ENCODE assay signal across 11 mouse cellular contexts in genomic region chr15:97989544-97989943, GRCm38 (mm10). TPM values are rescaled to one million over a fixed set of nuclear protein-coding genes. Genes with fewer than 3 reads are reported as not detected.
DNase-seq lines count a peak whose midpoint lies in the region; ATAC-seq and TF ChIP-seq lines count a peak whose summit lies in the region.
"Had no signal": no experiment of that assay in that cellular context is flagged by ENCODE, and none has a peak within 500 bp of the region (broad histone marks: within the 10 kb centered on the region; RNA-seq: fewer than 3 reads in every experiment).

No protein-coding gene starts in this region.

- no peak overlapping the region for H3K4me2 ChIP-seq in kidney, postnatal 0 days (ENCODE audit: low read length)
- no peak overlapping the region for H3K4me2 ChIP-seq in embryonic facial prominence, embryonic 13.5 days
- H3K4me2 ChIP-seq in hindbrain, postnatal 0 days (ENCODE audit: low read depth, low read length): no peak overlapping the region; the same call in 1 of the 2 replicates
- H3K4me2 ChIP-seq in neural tube, embryonic 12.5 days (replicated peaks): peak overlapping the region; percentile 49

- peaks cover 23% of the 10 kb centered on the region for H3K4me1 ChIP-seq in kidney, postnatal 0 days (replicated peaks; ENCODE audit: insufficient read depth, low read length)
- peaks cover 45% of the 10 kb centered on the region for H3K4me1 ChIP-seq in embryonic facial prominence, embryonic 13.5 days
- H3K4me1 ChIP-seq in hindbrain, postnatal 0 days (ENCODE audit: insufficient read depth, low read length): peaks cover 24% of the 10 kb centered on the region
- H3K4me1 ChIP-seq in neural tube, embryonic 12.5 days: peaks cover 48% of the 10 kb centered on the region

- no peak overlapping the region for H3K4me3 ChIP-seq in kidney, postnatal 0 days (replicated peaks; ENCODE audit: low read depth, low read length)
- H3K4me3 ChIP-seq in embryonic facial prominence, embryonic 13.5 days: no peak overlapping the region
- no peak overlapping the region for H3K4me3 ChIP-seq in hindbrain, postnatal 0 days (ENCODE audit: low read length)
- no peak overlapping the region for H3K4me3 ChIP-seq in neural tube, embryonic 12.5 days

- no peaks in the 10 kb centered on the region for H3K27me3 ChIP-seq in kidney, postnatal 0 days (ENCODE audit: insufficient read depth, low read length)
- H3K27me3 ChIP-seq in embryonic facial prominence, embryonic 13.5 days: no peaks in the 10 kb centered on the region
- no peaks in the 10 kb centered on the region for H3K27me3 ChIP-seq in hindbrain, postnatal 0 days (ENCODE audit: insufficient read depth, low read length)
- H3K27me3 ChIP-seq in neural tube, embryonic 12.5 days (replicated peaks): no peaks in the 10 kb centered on the region

- 21% methylated on average over 1 of the region's 1 CpGs for WGBS in kidney, postnatal 0 days
- 29% methylated on average over 1 of the region's 1 CpGs for WGBS in embryonic facial prominence, embryonic 13.5 days
- 20% methylated on average over 1 of the region's 1 CpGs for WGBS in hindbrain, postnatal 0 days
- 7% methylated on average over 1 of the region's 1 CpGs for WGBS in neural tube, embryonic 12.5 days

- ATAC-seq in kidney, postnatal 0 days (replicated peaks; ENCODE audit: low FRiP score, low read depth): no peak
- no peak for ATAC-seq in embryonic facial prominence, embryonic 13.5 days (ENCODE audit: insufficient number of reproducible peaks, insufficient read depth, low FRiP score, low TSS enrichment, low read depth)
- ATAC-seq in hindbrain, postnatal 0 days: no peak
- ATAC-seq in neural tube, embryonic 12.5 days (ENCODE audit: low FRiP score, low read depth): no peak
- no peak for ATAC-seq in cerebellum, adult (ENCODE audit: insufficient number of reproducible peaks, low FRiP score, low TSS enrichment)
- ATAC-seq in erythroblast, adult 5-6 weeks (replicated peaks; ENCODE audit: low FRiP score, poor library complexity, severe bottlenecking): no peak

- no peaks in the 10 kb centered on the region for H3K9me3 ChIP-seq in kidney, postnatal 0 days (replicated peaks; ENCODE audit: low read length)
- H3K9me3 ChIP-seq in embryonic facial prominence, embryonic 13.5 days: no peaks in the 10 kb centered on the region
- no peaks in the 10 kb centered on the region for H3K9me3 ChIP-seq in hindbrain, postnatal 0 days (ENCODE audit: low read length)
- no peaks in the 10 kb centered on the region for H3K9me3 ChIP-seq in neural tube, embryonic 12.5 days

- peak; percentile 16 for DNase-seq in kidney, postnatal 0 days (ENCODE audit: low spot score)
- no peak for DNase-seq in kidney, postnatal 14 days
- DNase-seq in hindbrain, postnatal 0 days (ENCODE audit: low spot score): no peak
- DNase-seq in ovary, postnatal 14 days (ENCODE audit: low spot score): no peak
- DNase-seq: kidney, adult 8-10 months; layer of hippocampus, postnatal 36 days; right cerebral cortex, postnatal 14 days had no signal

- no peak overlapping the region for H3K9ac ChIP-seq in kidney, postnatal 0 days (ENCODE audit: low read depth, low read length)
- H3K9ac ChIP-seq in embryonic facial prominence, embryonic 13.5 days: no peak overlapping the region
- 0 out of 2 replicates have a peak overlapping the region, but pooled peaks have one; percentile 18 for H3K9ac ChIP-seq in hindbrain, postnatal 0 days (replicated peaks; ENCODE audit: low read length)
- H3K9ac ChIP-seq in neural tube, embryonic 12.5 days: no peak overlapping the region

- peak overlapping the region; percentile 13; the same call in 1 of the 2 replicates for H3K27ac ChIP-seq in kidney, postnatal 0 days
- peak overlapping the region; percentile 93 for H3K27ac ChIP-seq in embryonic facial prominence, embryonic 13.5 days
- peak overlapping the region; percentile 12; the same call in 1 of the 2 replicates for H3K27ac ChIP-seq in hindbrain, postnatal 0 days
- peak overlapping the region; percentile 59; the same call in 1 of the 2 replicates for H3K27ac ChIP-seq in neural tube, embryonic 12.5 days

- no peaks in the 10 kb centered on the region for H3K36me3 ChIP-seq in kidney, postnatal 0 days (ENCODE audit: insufficient read depth, low read length)
- H3K36me3 ChIP-seq in embryonic facial prominence, embryonic 13.5 days: peaks cover 65% of the 10 kb centered on the region
- no peaks in the 10 kb centered on the region for H3K36me3 ChIP-seq in hindbrain, postnatal 0 days (ENCODE audit: insufficient read depth, low read length)
- H3K36me3 ChIP-seq in neural tube, embryonic 12.5 days: peaks cover 51% of the 10 kb centered on the region

- TF ChIP-seq CTCF in kidney, postnatal 0 days (IDR thresholded peaks at IDR 0.05; ENCODE audit: low read depth): no peak
- TF ChIP-seq CTCF in hindbrain, postnatal 0 days (IDR thresholded peaks at IDR 0.05; ENCODE audit: low read depth): no peak

RNA-seq across cellular contexts. Expression of gene Col2a1, which starts 15.0 kb away (rescaled TPM):
- 14.8 and 16.4 TPM in 2 replicates for polyA plus RNA-seq in kidney, postnatal 0 days (2015; fragmentation: Nextera tagmentation; extraction: Ambion mirVana)
- polyA plus RNA-seq in embryonic facial prominence, embryonic 13.5 days (2015; fragmentation: Nextera tagmentation; extraction: Ambion mirVana): 306 and 385 TPM in 2 replicates
- 19.3 and 28.9 TPM in 2 replicates for total RNA-seq in hindbrain, postnatal 0 days (2014; rRNA removed)
- polyA plus RNA-seq in hindbrain, postnatal 0 days (2015; fragmentation: Nextera tagmentation; extraction: Ambion mirVana): 7.4 and 8.1 TPM in 2 replicates
- polyA plus RNA-seq in neural tube, embryonic 12.5 days (2016; fragmentation: Nextera tagmentation; extraction: Ambion mirVana): 182 and 193 TPM in 2 replicates
- total RNA-seq in erythroblast, adult 5-6 weeks (2015; ENCODE audit: low replicate concordance): not detected in 2 replicates
- total RNA-seq in erythroblast, adult 5-6 weeks (2017; ENCODE audit: low replicate concordance): not detected in 2 replicates

RNA-seq across cellular contexts. Expression of gene Tmem106c, which starts 25.5 kb away (rescaled TPM):
- polyA plus RNA-seq in kidney, postnatal 0 days (2015; fragmentation: Nextera tagmentation; extraction: Ambion mirVana): 55.0 and 58.3 TPM in 2 replicates
- 37.8 and 38.7 TPM in 2 replicates for polyA plus RNA-seq in embryonic facial prominence, embryonic 13.5 days (2015; fragmentation: Nextera tagmentation; extraction: Ambion mirVana)
- 53.7 and 57.9 TPM in 2 replicates for total RNA-seq in hindbrain, postnatal 0 days (2014; rRNA removed)
- 55.9 and 57.9 TPM in 2 replicates for polyA plus RNA-seq in hindbrain, postnatal 0 days (2015; fragmentation: Nextera tagmentation; extraction: Ambion mirVana)
- 50.2 and 50.8 TPM in 2 replicates for polyA plus RNA-seq in neural tube, embryonic 12.5 days (2016; fragmentation: Nextera tagmentation; extraction: Ambion mirVana)
- 8.2 and 18.3 TPM in 2 replicates for total RNA-seq in erythroblast, adult 5-6 weeks (2015; ENCODE audit: low replicate concordance)
- total RNA-seq in erythroblast, adult 5-6 weeks (2017; ENCODE audit: low replicate concordance): 1.4 and 4.3 TPM in 2 replicates

Comparison
In these comparisons a context has a peak if more than half of its experiments do, and no peak if none do; other contexts are left out.
1. H3K27ac ChIP-seq: peak in every context shown above with its lines; median percentile 93 in embryonic facial prominence, embryonic 13.5 days; 59 in neural tube, embryonic 12.5 days; 13 in kidney, postnatal 0 days; 12 in hindbrain, postnatal 0 days.
2. RNA of gene Col2a1, which starts 15.0 kb away (polyA plus RNA-seq): 306 to 385 TPM in embryonic facial prominence, embryonic 13.5 days and 182 to 193 TPM in neural tube, embryonic 12.5 days; 14.8 to 16.4 TPM in kidney, postnatal 0 days and 7.4 to 8.1 TPM in hindbrain, postnatal 0 days; every median in the first group is over 10 times any median in the second.